Mouse (Mus musculus): ENCODE measurements around the gene Celf3.

GRCm38 (mm10) chr3:94442951-94443596 is 35.0 kb upstream of the Celf3 start, which contains the start of gene Mrpl9:
- TF ChIP-seq CTCF (conservative IDR thresholded peaks at IDR 0.05 in 1 of 2, IDR thresholded peaks at IDR 0.05 in 1 of 2; ENCODE audit: low read depth in 2 of 2, low read length in 2 of 2) = no peak
- TF ChIP-seq SIN3A (IDR thresholded peaks at IDR 0.05; ENCODE audit: low read length) = peak; percentile 62
- peak; percentile 88 for TF ChIP-seq ELF1 (IDR thresholded peaks at IDR 0.05; ENCODE audit: low read depth, low read length)
- no peak; the same call in 1 of the 2 replicates for TF ChIP-seq ETS1 (conservative IDR thresholded peaks at IDR 0.05; ENCODE audit: low read depth, low read length)
- TF ChIP-seq TCF12 (IDR thresholded peaks at IDR 0.05; ENCODE audit: low read depth, low read length) = peak; percentile 95
- no peak for TF ChIP-seq CHD2 (IDR thresholded peaks at IDR 0.05; ENCODE audit: low read length)
- TF ChIP-seq ZC3H11A (IDR thresholded peaks at IDR 0.05; ENCODE audit: low read depth, low read length) = no peak

Data from CH12.LX (cell line).